Mouse (Mus musculus) regulatory T cell (primary cell): ENCODE results near the gene Rras.

Source experiments
- in situ Hi-C: fragments of 300-600 bp; cut with MboI, MseI; formaldehyde crosslinking; loops from one replicate; pipeline ENCODE4 v1.15.1; 2025; ENCODE audit warnings: high pct_unique_total_duplicates

Rras gene

DNA sequence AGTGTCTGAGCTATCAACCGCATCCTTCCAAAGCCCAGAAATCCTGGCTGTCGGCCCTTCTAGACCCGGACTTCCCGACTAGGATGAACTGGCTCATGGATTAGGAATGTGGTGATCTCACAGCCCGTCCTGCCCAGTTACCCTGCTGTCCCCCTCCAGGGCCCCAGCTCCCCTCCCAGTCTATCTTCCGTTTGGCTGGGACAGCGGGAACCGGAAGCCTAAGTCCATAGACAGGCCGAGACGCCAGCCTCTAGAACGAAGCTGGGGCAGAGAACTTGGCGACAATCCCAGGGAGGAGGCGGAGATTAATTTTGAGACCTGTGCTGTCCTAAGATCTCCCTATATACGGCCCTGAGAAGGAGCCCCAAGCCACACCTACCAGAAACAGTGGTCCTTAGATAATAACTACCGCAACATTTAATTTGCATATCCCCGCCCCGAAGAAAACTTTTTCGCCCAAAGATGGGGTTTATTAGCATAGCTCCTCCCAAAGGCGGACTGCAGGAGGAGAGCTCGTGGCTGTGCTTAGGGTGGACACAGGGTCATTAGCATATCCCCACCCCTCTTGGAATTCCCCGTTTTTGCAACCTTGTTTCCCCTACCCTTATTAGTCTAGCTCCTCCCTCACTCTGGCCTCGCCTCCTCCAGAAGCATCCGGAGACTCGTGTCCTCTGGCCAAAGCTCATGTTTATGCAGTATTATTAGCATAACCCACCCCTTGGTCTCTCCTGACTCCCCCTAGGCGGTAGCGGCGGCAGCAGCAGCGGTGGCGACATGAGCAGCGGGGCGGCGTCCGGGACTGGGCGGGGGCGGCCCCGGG lies at the start of gene Rras:
TSS of gene Rras (plus strand) at position 720 of the 820 bp plus-strand sequence.
- in situ Hi-C loops: no loop called here

DNA sequence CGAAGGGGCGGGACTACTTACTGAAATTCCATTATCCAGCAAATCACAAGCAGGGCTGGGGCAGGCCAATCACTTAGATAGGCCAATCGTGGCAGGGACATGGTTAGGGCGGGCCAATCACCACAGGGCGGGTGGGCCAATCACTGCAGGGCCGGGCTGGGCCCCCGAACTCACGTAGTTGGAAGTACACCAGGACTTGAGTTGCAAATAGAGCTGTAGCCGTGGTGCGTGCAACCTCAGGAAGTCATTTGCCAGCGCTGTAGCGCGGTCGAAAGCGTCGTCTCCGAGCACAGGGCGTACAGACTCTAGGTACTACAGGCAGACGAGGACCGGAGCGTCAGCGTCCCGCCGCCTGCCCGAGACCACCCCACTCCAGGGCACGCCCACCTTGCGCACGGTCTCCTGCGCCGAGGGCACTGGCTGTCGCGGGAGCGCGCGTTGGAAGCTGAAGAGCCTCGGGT lies 47.5 kb upstream of the Rras start:
- in situ Hi-C loops: loop anchor here (25.0 kb wide), 1 partner anchor 1867 kb away; the partner anchor contains the start of gene Ldha

DNA sequence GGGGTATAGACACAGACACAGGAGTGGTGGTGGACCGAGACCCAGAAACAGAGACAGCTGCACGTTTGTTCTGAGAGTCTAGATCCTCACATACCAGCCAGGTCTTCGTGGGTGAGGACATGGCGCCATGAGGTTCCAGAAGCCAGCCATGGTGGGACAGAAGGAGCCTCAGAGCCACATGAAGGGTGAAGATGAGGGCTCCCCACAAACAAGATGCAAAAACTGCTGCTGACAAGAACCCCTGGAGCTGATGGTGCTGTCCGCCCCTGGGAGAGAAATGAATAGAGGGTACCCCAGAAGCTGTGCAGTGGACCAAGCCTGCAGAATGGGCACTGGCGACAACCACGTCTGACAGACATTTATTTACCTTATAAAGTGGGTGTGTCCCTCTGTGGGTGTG lies 46.6 kb upstream of the Rras start:
- in situ Hi-C loops: loop anchor here (25.0 kb wide), 1 partner anchor 1866 kb away; the partner anchor contains the start of gene Ldha

DNA sequence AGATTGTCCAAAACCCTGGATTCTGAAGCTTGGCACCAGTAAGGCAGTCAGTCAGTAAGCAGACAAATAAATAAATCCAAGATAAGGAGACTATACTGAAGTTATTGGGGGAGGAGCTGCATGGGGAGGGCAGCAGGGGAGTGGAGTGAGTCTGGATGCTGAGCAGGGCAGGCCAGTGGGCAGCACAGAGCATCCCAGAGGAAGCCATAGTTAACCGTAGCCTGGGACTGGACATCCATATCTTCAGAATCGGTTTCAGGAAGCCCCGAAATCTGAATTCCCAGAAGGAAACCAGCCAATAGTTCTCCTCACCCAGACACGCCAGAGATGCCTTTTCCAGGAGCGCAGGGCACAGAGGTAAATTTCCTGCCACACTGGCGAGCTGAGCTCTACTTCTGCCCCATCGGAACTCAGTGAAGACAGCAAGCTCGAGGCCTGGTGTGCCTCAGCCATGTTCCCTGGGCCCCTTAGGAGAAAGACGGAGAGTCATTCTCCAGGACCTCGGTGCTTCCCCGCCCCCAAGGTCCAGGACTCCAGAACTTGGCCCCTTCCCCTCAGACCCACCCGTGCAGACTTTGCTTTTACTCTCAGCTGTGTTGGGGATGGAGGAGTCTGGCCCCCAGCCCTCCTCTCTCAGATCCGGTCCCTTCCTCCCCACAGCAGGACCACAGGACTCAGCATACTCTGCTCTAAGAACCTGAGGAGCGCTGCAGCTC lies 44.2 kb upstream of the Rras start:
- in situ Hi-C loops: loop anchor here (25.0 kb wide), 1 partner anchor 1864 kb away; the partner anchor contains the start of gene Ldha

- in situ Hi-C loops: loop anchor here (25.0 kb wide), 1 partner anchor 1863 kb away; the partner anchor contains the start of gene Ldha
These were observed 43.2 kb upstream of the Rras start, which contains the start of gene Cpt1c for GRCm38 (mm10) chr7:44974383-44975116. TSS of gene Cpt1c (minus strand) at chr7:44974851.

GRCm38 (mm10) chr7:44975117-44975419 lies 42.7 kb upstream of the Rras start:
- in situ Hi-C loops: no loop called here

GRCm38 (mm10) chr7:44978300-44978699 lies 39.5 kb upstream of the Rras start:
- in situ Hi-C loops: no loop called here

DNA sequence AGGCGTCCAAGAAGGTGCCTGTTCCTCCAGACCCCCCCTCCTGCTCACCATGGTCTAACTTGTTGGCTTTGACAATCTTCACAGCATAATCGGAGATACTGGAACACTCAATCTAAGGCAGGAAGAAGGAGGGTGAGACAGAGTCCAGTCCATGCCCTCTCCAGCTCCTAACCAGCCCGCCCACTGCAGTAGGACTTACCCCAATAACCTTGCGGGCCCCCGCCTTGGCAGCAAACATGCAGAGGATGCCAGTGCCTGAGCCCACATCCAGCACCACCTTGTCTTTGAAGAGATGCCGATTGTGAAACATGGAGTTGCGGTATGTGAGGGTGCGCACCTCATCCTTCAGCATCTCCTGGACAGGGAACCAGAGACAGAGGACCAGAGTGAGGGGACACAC lies 36.2 kb upstream of the Rras start:
- in situ Hi-C loops: no loop called here

- in situ Hi-C loops: no loop called here
These were observed 34.7 kb upstream of the Rras start for GRCm38 (mm10) chr7:44983085-44983484.

DNA sequence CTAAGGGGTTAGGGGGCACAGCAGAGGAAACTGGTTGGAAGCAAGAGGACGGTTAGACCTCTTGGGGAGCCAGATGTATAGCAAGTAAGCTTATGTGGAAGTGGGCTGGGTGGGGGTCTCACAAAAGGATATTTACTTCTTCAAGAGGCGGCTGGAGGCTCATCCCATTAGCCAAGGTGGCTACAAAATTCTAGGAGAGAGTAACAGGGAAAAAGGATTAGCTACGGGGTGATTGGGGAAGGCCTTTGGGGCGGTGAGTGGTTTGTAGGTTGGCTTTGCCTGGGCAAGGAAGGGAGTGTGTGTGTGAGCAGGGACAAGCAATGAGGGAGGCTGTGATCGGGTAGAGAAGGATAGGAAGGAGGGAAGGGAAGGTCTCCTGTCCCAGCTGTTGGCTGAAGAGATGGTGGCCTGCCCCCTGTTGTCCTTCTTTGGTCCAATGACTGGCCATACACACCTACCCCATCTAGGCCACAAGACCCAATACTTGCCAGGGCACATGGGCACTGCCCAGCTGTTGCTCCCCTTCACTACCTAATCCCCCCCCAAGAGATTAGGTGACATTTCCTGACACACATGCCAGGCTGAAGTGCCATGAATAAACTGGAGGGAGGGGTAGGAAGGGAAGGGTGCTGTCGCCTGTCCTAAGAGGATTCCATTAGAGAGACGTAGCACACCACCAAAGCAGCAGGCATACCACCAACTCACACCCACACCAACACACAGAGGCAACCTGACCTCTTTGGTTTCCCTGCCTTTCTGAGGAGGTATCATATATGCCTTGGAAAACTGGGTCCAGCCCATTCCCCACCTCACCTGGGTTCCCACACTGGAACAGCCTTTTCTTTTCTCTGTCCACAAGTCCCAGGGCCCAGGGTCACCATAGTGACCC lies 33.6 kb upstream of the Rras start:
- in situ Hi-C loops: no loop called here

DNA sequence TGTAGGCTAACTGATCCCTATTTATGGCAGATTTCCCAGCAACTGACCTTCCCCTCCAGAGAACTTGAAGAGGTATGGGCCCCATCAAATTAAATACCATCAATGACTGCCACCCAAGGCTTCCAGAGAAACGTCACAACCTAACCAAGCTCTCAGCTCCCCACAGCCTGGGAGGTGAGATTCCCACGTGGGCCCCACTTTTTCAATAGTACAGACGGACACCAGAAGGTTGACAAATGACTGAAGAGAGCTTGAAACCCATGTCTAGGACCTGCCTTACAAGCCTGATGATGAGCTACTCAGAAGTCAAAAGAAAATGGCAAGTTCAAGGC lies 33.0 kb upstream of the Rras start:
- in situ Hi-C loops: no loop called here

DNA sequence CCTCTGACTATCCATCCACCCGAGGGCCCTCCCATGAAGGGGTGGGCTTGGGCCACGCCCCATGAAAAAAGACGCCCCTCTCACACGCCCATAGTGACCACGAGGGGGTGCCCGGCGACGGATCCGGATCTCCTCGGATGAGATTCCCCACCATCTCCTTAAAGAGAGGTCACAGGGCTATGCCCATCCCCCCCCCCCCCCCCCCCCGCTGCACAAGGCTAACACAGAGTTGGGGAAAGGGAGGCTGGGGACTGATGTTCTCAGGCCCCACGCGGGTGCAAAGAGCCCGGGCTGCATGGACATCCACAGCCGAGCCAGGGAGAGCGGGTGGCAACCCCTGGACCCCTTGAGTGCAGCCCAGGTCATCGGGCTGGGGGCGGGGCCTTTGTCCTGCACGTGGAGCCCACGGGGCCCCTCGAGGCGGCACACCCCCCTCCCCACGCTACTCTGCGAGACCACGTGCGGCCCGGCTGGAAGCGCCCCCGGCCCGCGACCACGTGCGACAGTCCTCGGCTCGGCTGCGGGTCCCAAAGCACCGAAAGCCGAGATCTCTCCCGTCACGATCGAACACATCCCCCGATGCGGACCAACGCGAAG lies 32.1 kb upstream of the Rras start:
- in situ Hi-C loops: no loop called here

- in situ Hi-C loops: no loop called here
These were observed 31.4 kb upstream of the Rras start, which contains the start of gene Prmt1 for GRCm38 (mm10) chr7:44986192-44986878. TSS of gene Prmt1 (minus strand) at chr7:44986568.

GRCm38 (mm10) chr7:44986879-44987718 lies 30.7 kb upstream of the Rras start:
- in situ Hi-C loops: no loop called here

DNA sequence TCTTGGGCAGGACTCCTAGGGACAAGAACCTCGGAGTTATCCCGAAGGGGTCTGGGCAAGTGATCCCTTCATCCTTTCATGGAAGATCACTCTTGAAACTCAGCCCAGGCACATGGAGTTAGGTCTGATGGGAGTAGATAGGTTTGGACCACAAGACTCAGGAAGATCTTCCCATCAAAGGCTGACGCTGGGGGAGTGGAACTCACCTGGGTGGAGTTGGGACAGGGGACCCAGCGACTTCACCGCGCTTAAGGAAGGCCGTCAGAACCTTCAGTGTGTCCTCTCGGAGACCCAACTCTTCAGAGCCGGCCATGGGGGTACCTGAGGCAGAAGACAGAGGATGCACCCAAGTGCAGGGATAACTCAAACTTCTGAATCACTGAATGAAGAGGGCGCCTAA lies 21.1 kb upstream of the Rras start:
- in situ Hi-C loops: no loop called here

- in situ Hi-C loops: no loop called here
These were observed 20.4 kb upstream of the Rras start, which contains the start of gene Irf3 for GRCm38 (mm10) chr7:44997231-44997939. TSS of gene Irf3 (plus strand) at chr7:44997648.

DNA sequence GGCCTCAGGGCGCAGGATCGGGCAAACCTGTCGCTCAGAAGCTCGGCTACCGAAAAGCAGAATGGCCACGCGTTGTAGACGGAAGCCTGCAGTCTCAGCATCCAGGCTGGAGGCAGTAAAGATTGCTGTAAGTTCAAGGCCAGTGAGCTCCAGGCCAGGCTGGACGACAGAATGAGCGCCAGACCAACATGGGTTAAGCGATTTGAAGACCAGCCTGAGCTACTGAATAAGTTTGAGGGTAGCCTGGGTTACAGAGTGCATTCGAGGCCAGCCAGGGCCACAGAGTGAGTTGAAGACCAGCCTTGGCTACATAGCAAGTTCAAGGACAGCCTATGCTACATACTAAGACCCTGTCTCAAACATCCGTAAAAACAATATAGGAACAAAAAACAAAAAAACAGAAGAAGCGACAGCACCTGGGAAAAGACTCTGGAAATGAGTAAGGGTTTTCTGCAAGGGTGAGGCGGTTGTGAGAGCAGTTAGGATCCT lies 19.8 kb upstream of the Rras start:
- in situ Hi-C loops: no loop called here

DNA sequence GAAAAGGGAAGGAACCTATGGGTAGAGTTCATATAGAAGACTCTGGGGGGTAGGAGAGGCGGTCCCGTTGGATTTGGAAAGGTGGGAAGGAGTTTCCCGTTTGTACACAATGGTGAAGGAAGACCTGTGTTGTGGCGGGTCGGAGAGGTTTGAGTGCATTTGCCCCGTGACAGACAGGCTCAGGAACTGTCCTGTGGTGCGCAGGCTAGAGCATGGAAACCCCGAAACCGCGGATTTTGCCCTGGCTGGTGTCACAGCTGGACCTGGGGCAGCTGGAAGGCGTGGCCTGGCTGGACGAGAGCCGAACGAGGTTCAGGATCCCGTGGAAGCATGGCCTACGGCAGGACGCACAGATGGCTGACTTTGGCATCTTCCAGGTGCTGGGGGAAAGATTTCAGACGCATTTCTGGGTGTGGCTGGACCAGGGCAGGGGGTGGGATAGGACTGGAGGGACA lies 19.2 kb upstream of the Rras start, which contains the start of gene Bcl2l12:
TSS of gene Bcl2l12 (minus strand) at position 212 of the 455 bp plus-strand sequence.
- in situ Hi-C loops: no loop called here
